In the genomic region with DNA sequence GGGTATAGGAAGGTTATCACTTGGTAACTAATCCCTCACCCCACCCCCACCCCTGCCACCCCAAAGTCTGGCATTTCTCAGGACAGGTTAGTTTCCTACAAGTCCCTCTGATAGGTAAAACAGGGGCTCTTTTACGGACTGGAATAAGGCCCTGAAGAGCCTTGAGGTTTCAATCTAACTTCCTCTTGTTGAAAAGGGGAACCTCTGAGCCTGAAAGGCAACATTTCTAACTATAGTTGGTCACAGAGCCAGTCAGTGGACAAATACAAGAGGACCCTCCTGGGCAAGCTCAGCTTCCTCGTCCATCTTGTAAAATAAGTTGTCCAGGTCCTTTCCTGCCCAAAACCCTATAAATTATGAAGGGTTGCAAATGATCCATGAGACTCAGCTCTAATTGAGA, we compare ENCODE assay signal across 18 mouse cellular contexts. TPM values are rescaled to one million over a fixed set of nuclear protein-coding genes. Genes with fewer than 3 reads are reported as not detected.
DNase-seq lines count a peak whose midpoint lies in the region; ATAC-seq and TF ChIP-seq lines count a peak whose summit lies in the region.
"Had no signal": no experiment of that assay in that cellular context is flagged by ENCODE, and none has a peak within 500 bp of the region (broad histone marks: within the 10 kb centered on the region; RNA-seq: fewer than 3 reads in every experiment).

No protein-coding gene starts in this region.

- peak overlapping the region; percentile 80; the same call in 1 of the 2 replicates for H3K27ac ChIP-seq in left cerebral cortex, adult 2 months
- peak overlapping the region; percentile 53 for H3K27ac ChIP-seq in spleen, adult 2 months (ENCODE audit: insufficient read depth, low read length)
- H3K27ac ChIP-seq in cortical plate, adult 2 months (ENCODE audit: insufficient read depth, low read length) = peak overlapping the region; percentile 15
- H3K27ac ChIP-seq in midbrain, embryonic 10.5 days (replicated peaks) = no peak overlapping the region
- H3K27ac ChIP-seq: hindbrain, embryonic 15.5 days; intestine, embryonic 15.5 days; kidney, embryonic 15.5 days; lung, embryonic 15.5 days; neural tube, embryonic 12.5 days had no signal

- H3K27me3 ChIP-seq in spleen, adult 2 months (ENCODE audit: control insufficient read depth, insufficient read depth, low read length) = no peaks in the 10 kb centered on the region
- H3K27me3 ChIP-seq in midbrain, embryonic 10.5 days (ENCODE audit: low read depth, poor library complexity, severe bottlenecking) = no peaks in the 10 kb centered on the region
- H3K27me3 ChIP-seq: hindbrain, embryonic 15.5 days; intestine, embryonic 15.5 days; kidney, embryonic 15.5 days; lung, embryonic 15.5 days; neural tube, embryonic 12.5 days had no signal

- H3K36me3 ChIP-seq in spleen, adult 2 months (ENCODE audit: control insufficient read depth, insufficient read depth, low read length) = peaks cover 1% of the 10 kb centered on the region; the same call in 1 of the 2 replicates
- H3K36me3 ChIP-seq in midbrain, embryonic 10.5 days = no peaks in the 10 kb centered on the region
- H3K36me3 ChIP-seq: hindbrain, embryonic 15.5 days; intestine, embryonic 15.5 days; kidney, embryonic 15.5 days; lung, embryonic 15.5 days; neural tube, embryonic 12.5 days had no signal

- TF ChIP-seq POLR2A in spleen, adult 2 months (IDR thresholded peaks at IDR 0.05; ENCODE audit: low read depth, low read length) = no peak
- no peak for TF ChIP-seq POLR2A in cortical plate, adult 2 months (IDR thresholded peaks at IDR 0.05; ENCODE audit: extremely low read depth, insufficient read depth, low read length)

- intact Hi-C loops in left cerebral cortex, adult 2 months (cut with DNase I) = loop anchor here (2.0 to 5.0 kb wide), 2 partner anchors 61 to 464 kb away; no protein-coding TSS in a partner anchor

- ATAC-seq in neutrophil, adult 5-6 weeks (ENCODE audit: extremely low read depth, insufficient number of reproducible peaks, low FRiP score, poor library complexity, severe bottlenecking) = peak; percentile 79
- ATAC-seq: intestine, embryonic 15.5 days had no signal

- H3K4me3 ChIP-seq in left cerebral cortex, adult 2 months = no peak overlapping the region
- no peak overlapping the region for H3K4me3 ChIP-seq in spleen, adult 2 months (ENCODE audit: extremely low read depth, insufficient read depth, insufficient read length)
- no peak overlapping the region for H3K4me3 ChIP-seq in cortical plate, adult 2 months (ENCODE audit: insufficient read depth, low read length)
- H3K4me3 ChIP-seq in midbrain, embryonic 10.5 days = no peak overlapping the region
- H3K4me3 ChIP-seq: hindbrain, embryonic 15.5 days; intestine, embryonic 15.5 days; kidney, embryonic 15.5 days; lung, embryonic 15.5 days; neural tube, embryonic 12.5 days had no signal

- WGBS in spleen, adult 2 months = 15% methylated on average over 2 of the region's 2 CpGs
- WGBS in midbrain, embryonic 10.5 days = 87% methylated on average over 2 of the region's 2 CpGs

- no peak for DNase-seq in left cerebral cortex, adult 2 months (ENCODE audit: extremely low spot score in 1 of 2, low spot score in 2 of 2)
- no peak for DNase-seq in left cerebral cortex, adult 18-20 months (ENCODE audit: low spot score in 2 of 2)
- no peak for DNase-seq in spleen, adult 2 months (ENCODE audit: low read depth in 1 of 2, low spot score in 2 of 2)
- no peak for DNase-seq in spleen, adult 18-20 months
- no peak for DNase-seq in midbrain, embryonic 10.5 days (ENCODE audit: low spot score)
- DNase-seq in gastrocnemius, postnatal 10 days = no peak
- DNase-seq: adrenal gland, adult 8-10 months; cerebellum, adult 9-11 months; heart, adult 18-20 months; heart, postnatal 36 days; kidney, postnatal 4 days had no signal

- TF ChIP-seq CTCF in left cerebral cortex, adult 2 months (IDR thresholded peaks at IDR 0.05) = no peak
- no peak for TF ChIP-seq CTCF in spleen, adult 2 months (IDR thresholded peaks at IDR 0.05; ENCODE audit: extremely low read depth, insufficient read depth, insufficient read length, insufficient replicate concordance)
- no peak for TF ChIP-seq CTCF in cortical plate, adult 2 months (IDR thresholded peaks at IDR 0.05; ENCODE audit: extremely low read depth, insufficient read depth, low read length)

- H3K9me3 ChIP-seq in midbrain, embryonic 10.5 days (replicated peaks) = no peaks in the 10 kb centered on the region
- H3K9me3 ChIP-seq: hindbrain, embryonic 15.5 days; intestine, embryonic 15.5 days; kidney, embryonic 15.5 days; lung, embryonic 15.5 days; neural tube, embryonic 12.5 days had no signal

- peaks cover 28% of the 10 kb centered on the region for H3K4me1 ChIP-seq in spleen, adult 2 months (ENCODE audit: control insufficient read depth, insufficient read depth, insufficient read length)
- peaks cover 3% of the 10 kb centered on the region; the same call in 1 of the 2 replicates for H3K4me1 ChIP-seq in cortical plate, adult 2 months (ENCODE audit: control insufficient read depth, insufficient read depth, low read length)
- H3K4me1 ChIP-seq in midbrain, embryonic 10.5 days = 0 out of 2 replicates have a peak, but pooled peaks cover 2% of the 10 kb centered on the region
- H3K4me1 ChIP-seq: hindbrain, embryonic 15.5 days; intestine, embryonic 15.5 days; kidney, embryonic 15.5 days; neural tube, embryonic 12.5 days had no signal

RNA-seq across cellular contexts. Expression of gene Ly86, which starts 11.5 kb away (rescaled TPM):
- 1 to 10 TPM; 8.5 to 8.7 TPM for total RNA-seq in left cerebral cortex, adult 2 months (2021)
- 1 to 10 TPM; 7.3 to 8.8 TPM for total RNA-seq in left cerebral cortex, adult 18-20 months (2021)
- 44.8 and 49.3 TPM in 2 replicates for polyA plus RNA-seq in spleen, adult 2 months (2012; rRNA removed)
- polyA plus RNA-seq in cortical plate, adult 2 months (2012; rRNA removed) = 22.2 and 24.3 TPM in 2 replicates
- 193 and 216 TPM in 2 replicates for total RNA-seq in neutrophil, adult 5-6 weeks (2017)
- polyA plus RNA-seq in midbrain, embryonic 10.5 days (2016; fragmentation: Nextera tagmentation; extraction: Ambion mirVana) = 3.9 and 5.6 TPM in 2 replicates
- 1 to 10 TPM; 1.3 to 2.3 TPM for total RNA-seq in gastrocnemius, postnatal 10 days (2021)

Comparison
In these comparisons a context has a peak if more than half of its experiments do, and no peak if none do; other contexts are left out.
1. RNA of gene Ly86, which starts 11.5 kb away (total RNA-seq): 193 to 216 TPM in neutrophil, adult 5-6 weeks; 7.3 to 8.8 TPM in left cerebral cortex, adult 18-20 months, 8.5 to 8.7 TPM in left cerebral cortex, adult 2 months and 1.3 to 2.3 TPM in gastrocnemius, postnatal 10 days; every median in the first group is over 10 times any median in the second.